Mouse (Mus musculus) embryonic facial prominence, embryonic 11.5 days (tissue): ENCODE results near the gene Scn5a. TPM values are rescaled to one million over a fixed set of nuclear protein-coding genes. Genes with fewer than 3 reads are reported as not detected.

Experiments used
- ATAC-seq: fragments of 200-750 bp; cut with Nextera tagmentation; replicated peaks from 2 replicates; pipeline ENCODE4 v1.8.0; 2017; ENCODE audit warnings: low read depth; ENCODE audit not compliant: insufficient number of reproducible peaks, low FRiP score, low TSS enrichment
- DNase-seq: peaks from one replicate; pipeline ENCODE4 v3.0.0-alpha.2; 2015; ENCODE audit warnings: low spot score
- H3K27ac ChIP-seq: fragments of 300-500 bp; sonication (generic); replicated peaks from 2 replicates; pipeline ENCODE4 v1.5.1; 2014; ENCODE audit warnings: mild to moderate bottlenecking, low read depth, low read length, control low read depth
- H3K27me3 ChIP-seq: fragments of 300-500 bp; sonication (generic); 2 replicates; pipeline ENCODE4 v1.6.1; 2014; ENCODE audit warnings: mild to moderate bottlenecking, low read length, moderate library complexity, mixed read lengths; ENCODE audit not compliant: control insufficient read depth, insufficient read depth
- H3K36me3 ChIP-seq: fragments of 300-500 bp; sonication (generic); replicated peaks from 2 replicates; pipeline ENCODE4 v1.6.1; 2014; ENCODE audit warnings: low read depth, mild to moderate bottlenecking, low read length, moderate library complexity, mixed read lengths; ENCODE audit not compliant: control insufficient read depth, insufficient read depth
- H3K4me1 ChIP-seq: fragments of 300-500 bp; sonication (generic); 2 replicates; pipeline ENCODE4 v1.6.1; 2014; ENCODE audit warnings: low read length, mixed read lengths; ENCODE audit not compliant: control insufficient read depth, insufficient read depth
- H3K4me2 ChIP-seq: fragments of 300-500 bp; sonication (generic); 2 replicates; pipeline ENCODE4 v1.6.1; 2014; ENCODE audit warnings: low read depth, mild to moderate bottlenecking, control low read depth, low read length, moderate library complexity
- H3K4me3 ChIP-seq: fragments of 300-500 bp; sonication (generic); 2 replicates; pipeline ENCODE4 v1.5.1; 2014; ENCODE audit warnings: low read depth, low read length, control low read depth
- H3K9ac ChIP-seq: fragments of 300-500 bp; sonication (generic); replicated peaks from 2 replicates; pipeline ENCODE4 v1.6.1; 2014; ENCODE audit warnings: mild to moderate bottlenecking, control low read depth, low read length
- H3K9me3 ChIP-seq: fragments of 300-500 bp; sonication (generic); replicated peaks from 2 replicates; pipeline ENCODE4 v1.6.1; 2016; ENCODE audit warnings: mild to moderate bottlenecking, low read length, inconsistent platforms, mixed read lengths; ENCODE audit not compliant: control insufficient read depth
- WGBS: fragments of 180-500 bp; shearing (Covaris S2); extraction: QIAGEN DNeasy Blood & Tissue Kit; methylation state at CpG from one replicate; pipeline ENCODE4 v1.1.7; 2014; 5-methylcytosine and 5-hydroxymethylcytosine counted together
- polyA plus RNA-seq: library from polyadenylated mRNA; unstranded; fragments of >200 nt; fragmentation: Nextera tagmentation; extraction: Ambion mirVana; gene quantifications from 2 replicates; pipeline ENCODE4 v1.2.1, GENCODE M21; 2014

Scn5a gene
- polyA plus RNA-seq, 1 experiment from 2014 or later, result 0.52 TPM

GRCm38 (mm10) chr9:119516815-119517214 lies 62.0 kb downstream of the Scn5a start:
- Histone ChIP-seq H3K9ac (no peak overlapping the region), H3K36me3 (no peaks in the 10 kb centered on the region), H3K4me3 (no peak overlapping the region), H3K9me3 (no peaks in the 10 kb centered on the region), H3K27me3 (no peaks in the 10 kb centered on the region), H3K27ac (no peak overlapping the region), H3K4me1 (no peaks in the 10 kb centered on the region), H3K4me2 (no peak overlapping the region)
- 76% methylated on average over 5 of the region's 5 CpGs for WGBS
- ATAC-seq, result no peak
- no peak for DNase-seq

GRCm38 (mm10) chr9:119515454-119515853 lies 63.4 kb downstream of the Scn5a start:
- WGBS, result 93% methylated on average over 9 of the region's 9 CpGs
- H3K27me3 ChIP-seq, result no peaks in the 10 kb centered on the region
- H3K4me1 ChIP-seq, result no peaks in the 10 kb centered on the region

GRCm38 (mm10) chr9:119514986-119515385 lies 63.8 kb downstream of the Scn5a start:
- H3K27me3 ChIP-seq, result no peaks in the 10 kb centered on the region
- no peak overlapping the region for H3K4me3 ChIP-seq
- 88% methylated on average over 8 of the region's 8 CpGs for WGBS
- H3K36me3 ChIP-seq, result no peaks in the 10 kb centered on the region
- ATAC-seq (no peak), DNase-seq (no peak)
- H3K4me2 ChIP-seq, result no peak overlapping the region
- H3K9ac ChIP-seq, result no peak overlapping the region
- H3K9me3 ChIP-seq, result no peaks in the 10 kb centered on the region
- H3K4me1 ChIP-seq, result no peaks in the 10 kb centered on the region
- no peak overlapping the region for H3K27ac ChIP-seq

More at GRCm38 (mm10) chr9:119515454-119515853, 63.4 kb downstream of the Scn5a start:
- Histone ChIP-seq H3K27ac (no peak overlapping the region), H3K4me2 (no peak overlapping the region), H3K4me3 (no peak overlapping the region), H3K9ac (no peak overlapping the region), H3K36me3 (no peaks in the 10 kb centered on the region), H3K9me3 (no peaks in the 10 kb centered on the region)
- ATAC-seq (no peak), DNase-seq (no peak)

- DNase-seq (no peak), ATAC-seq (no peak)
- H3K4me2 ChIP-seq, result no peak overlapping the region
- no peak overlapping the region for H3K9ac ChIP-seq
- H3K36me3 ChIP-seq, result no peaks in the 10 kb centered on the region
- H3K27ac ChIP-seq, result no peak overlapping the region
- H3K27me3 ChIP-seq, result no peaks in the 10 kb centered on the region
- H3K4me1 ChIP-seq, result no peaks in the 10 kb centered on the region
- WGBS, result 81% methylated on average over 8 of the region's 8 CpGs
- no peaks in the 10 kb centered on the region for H3K9me3 ChIP-seq
- H3K4me3 ChIP-seq, result no peak overlapping the region
These were observed 65.0 kb downstream of the Scn5a start for GRCm38 (mm10) chr9:119513816-119514215.

- 87% methylated on average over 9 of the region's 9 CpGs for WGBS
- H3K36me3 ChIP-seq, result no peaks in the 10 kb centered on the region
- no peak for ATAC-seq
- no peaks in the 10 kb centered on the region for H3K9me3 ChIP-seq
- no peak for DNase-seq
- H3K9ac ChIP-seq, result no peak overlapping the region
- H3K27ac ChIP-seq, result no peak overlapping the region
- no peaks in the 10 kb centered on the region for H3K4me1 ChIP-seq
- no peak overlapping the region for H3K4me2 ChIP-seq
- H3K4me3 ChIP-seq, result no peak overlapping the region
- H3K27me3 ChIP-seq, result no peaks in the 10 kb centered on the region
These were observed 65.8 kb downstream of the Scn5a start for GRCm38 (mm10) chr9:119512993-119513392.

- Histone ChIP-seq H3K9me3 (peaks cover 3% of the 10 kb centered on the region; the same call in 1 of the 2 replicates), H3K9ac (no peak overlapping the region)
These were observed 67.9 kb downstream of the Scn5a start for GRCm38 (mm10) chr9:119510902-119511301.

GRCm38 (mm10) chr9:119504981-119505658 lies 73.7 kb downstream of the Scn5a start:
- Histone ChIP-seq H3K9me3 (peaks cover 3% of the 10 kb centered on the region; the same call in 1 of the 2 replicates), H3K27me3 (no peaks in the 10 kb centered on the region), H3K27ac (no peak overlapping the region), H3K4me3 (no peak overlapping the region), H3K4me1 (no peaks in the 10 kb centered on the region), H3K4me2 (no peak overlapping the region), H3K9ac (no peak overlapping the region), H3K36me3 (no peaks in the 10 kb centered on the region)
- WGBS, result 63% methylated on average over 11 of the region's 11 CpGs
- DNase-seq, result no peak
- no peak for ATAC-seq

More at GRCm38 (mm10) chr9:119510902-119511301, 67.9 kb downstream of the Scn5a start:
- DNase-seq, result no peak
- Histone ChIP-seq H3K4me3 (no peak overlapping the region), H3K36me3 (no peaks in the 10 kb centered on the region), H3K27me3 (no peaks in the 10 kb centered on the region), H3K27ac (no peak overlapping the region), H3K4me2 (no peak overlapping the region), H3K4me1 (no peaks in the 10 kb centered on the region)
- ATAC-seq, result no peak
- 72% methylated on average over 6 of the region's 6 CpGs for WGBS

- H3K4me1 ChIP-seq, result no peaks in the 10 kb centered on the region
- DNase-seq (no peak), ATAC-seq (no peak)
- H3K4me2 ChIP-seq, result no peak overlapping the region
- H3K27me3 ChIP-seq, result no peaks in the 10 kb centered on the region
- H3K4me3 ChIP-seq, result no peak overlapping the region
- WGBS, result 91% methylated on average over 9 of the region's 9 CpGs
- no peaks in the 10 kb centered on the region for H3K36me3 ChIP-seq
- H3K9me3 ChIP-seq, result peaks cover 3% of the 10 kb centered on the region; the same call in 1 of the 2 replicates
- no peak overlapping the region for H3K27ac ChIP-seq
- no peak overlapping the region for H3K9ac ChIP-seq
These were observed 75.2 kb downstream of the Scn5a start for GRCm38 (mm10) chr9:119503613-119504012.
